Mouse (Mus musculus) olfactory bulb, adult 2 months (tissue): ENCODE results near the gene Gm20390.

Source experiments
- CTCF ChIP-seq: fragments of 200-500 bp; IDR thresholded peaks from 2 replicates; pipeline ENCODE4 v1.5.1; 2012; ENCODE audit warnings: low read depth, mild to moderate bottlenecking, low read length, moderate library complexity; ENCODE audit not compliant: insufficient read depth
- POLR2A ChIP-seq: fragments of 200-500 bp; IDR thresholded peaks from 2 replicates; pipeline ENCODE4 v1.6.1; 2012; ENCODE audit warnings: mild to moderate bottlenecking, low read depth, low read length, moderate library complexity; ENCODE audit not compliant: insufficient read depth

DNA sequence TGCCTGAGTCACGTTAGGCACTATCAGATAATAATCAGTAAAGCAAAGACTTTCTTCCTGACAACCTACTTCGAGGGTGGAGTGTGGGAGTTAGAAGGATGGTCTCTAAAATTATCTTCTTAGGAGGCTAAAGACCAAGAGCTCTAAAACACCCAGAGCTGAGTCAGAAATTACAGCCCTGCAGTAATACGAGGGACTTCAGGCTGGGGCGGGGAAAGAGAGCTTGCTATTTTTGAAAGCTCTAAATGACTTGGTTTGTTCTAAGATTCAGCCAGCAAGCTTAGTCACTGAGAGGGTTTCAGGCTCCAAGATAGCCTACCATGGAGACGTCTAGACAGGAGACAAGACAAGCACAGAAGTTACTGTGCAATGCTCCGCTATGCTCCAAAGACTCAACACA, 2.7 kb downstream of the Gm20390 start:
- no peak for TF ChIP-seq CTCF
- TF ChIP-seq POLR2A = no peak
